Mouse (Mus musculus): Measurements from ENCODE around the gene Sdk1. TPM values are rescaled to one million over a fixed set of nuclear protein-coding genes. Genes with fewer than 3 reads are reported as not detected.

Sdk1 gene
- total RNA-seq, 2 experiments from 2014 or later = 9.9 to 10.6 TPM

DNA sequence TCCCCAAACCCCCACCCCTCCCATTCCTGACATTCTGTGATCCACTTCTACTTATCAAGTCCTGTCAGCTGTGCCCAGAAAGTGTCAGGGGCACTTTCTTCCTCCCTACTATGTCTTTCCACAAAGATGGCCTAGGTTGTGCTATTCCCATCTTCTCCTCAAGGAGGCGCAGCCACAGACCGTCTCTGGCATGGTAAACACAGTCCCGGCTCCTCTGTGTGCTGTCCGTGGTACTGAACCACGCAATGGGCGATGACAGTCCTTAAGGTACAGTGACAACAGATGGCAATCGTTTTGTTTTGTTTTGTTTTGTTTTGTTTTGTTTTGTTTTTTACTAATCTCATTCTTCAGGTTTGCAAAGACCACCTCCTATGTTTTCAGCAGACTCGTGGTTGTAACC lies 743.7 kb downstream of the Sdk1 start:
- peak; percentile 42 to 54 for DNase-seq (ENCODE audit: low spot score in 2 of 2)

- peak in 1 of 2 experiments; percentile 28 for DNase-seq (ENCODE audit: low spot score in 2 of 2)
These were observed 744.3 kb downstream of the Sdk1 start for GRCm38 (mm10) chr5:141985551-141985950.

GRCm38 (mm10) chr5:141987287-141987799 lies 746.1 kb downstream of the Sdk1 start:
- DNase-seq (ENCODE audit: low spot score in 2 of 2) = no peak

DNA sequence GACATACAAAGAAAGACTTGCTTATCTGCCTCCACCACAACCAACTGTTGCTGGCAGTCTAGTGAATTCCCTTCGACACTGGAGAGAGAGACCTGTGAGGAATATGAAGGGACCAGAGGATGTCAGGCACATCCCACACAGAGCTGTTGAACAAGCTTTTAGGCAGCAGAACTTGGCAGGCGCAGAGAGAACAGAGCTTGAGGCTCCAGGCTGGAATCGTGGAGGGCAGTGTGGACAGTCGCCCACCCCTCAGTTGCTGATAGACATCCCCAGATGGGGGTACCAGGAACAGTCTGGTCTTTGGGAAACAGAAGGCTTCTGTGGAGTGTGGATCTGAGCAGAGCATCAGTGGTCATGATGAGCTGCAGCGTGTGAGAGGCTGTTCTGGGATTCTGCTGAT lies 747.4 kb downstream of the Sdk1 start:
- DNase-seq (ENCODE audit: low spot score in 2 of 2) = peak; percentile 22 to 49

- no peak for DNase-seq (ENCODE audit: low spot score in 2 of 2)
These were observed 752.9 kb downstream of the Sdk1 start for GRCm38 (mm10) chr5:141994192-141994591.

DNA sequence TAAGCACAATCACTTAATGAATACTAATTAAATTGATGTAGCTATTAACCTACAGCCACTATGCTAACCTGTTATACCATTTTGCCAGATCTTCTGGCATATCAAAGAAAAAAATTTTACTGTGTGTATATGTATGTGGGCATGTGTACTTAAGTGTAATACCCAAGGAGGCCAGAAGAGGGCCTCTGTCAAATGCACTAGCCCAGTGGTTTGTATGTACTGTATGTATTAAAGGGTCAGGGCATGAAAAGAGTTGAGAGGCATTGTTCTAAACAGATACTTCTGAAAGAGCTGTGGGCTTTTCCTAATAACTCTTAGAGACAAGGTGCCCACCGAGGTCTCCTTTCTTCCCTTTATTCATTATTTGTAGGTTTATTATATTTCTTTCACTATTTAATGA lies 759.0 kb downstream of the Sdk1 start:
- no peak for DNase-seq (ENCODE audit: low spot score in 2 of 2)

DNA sequence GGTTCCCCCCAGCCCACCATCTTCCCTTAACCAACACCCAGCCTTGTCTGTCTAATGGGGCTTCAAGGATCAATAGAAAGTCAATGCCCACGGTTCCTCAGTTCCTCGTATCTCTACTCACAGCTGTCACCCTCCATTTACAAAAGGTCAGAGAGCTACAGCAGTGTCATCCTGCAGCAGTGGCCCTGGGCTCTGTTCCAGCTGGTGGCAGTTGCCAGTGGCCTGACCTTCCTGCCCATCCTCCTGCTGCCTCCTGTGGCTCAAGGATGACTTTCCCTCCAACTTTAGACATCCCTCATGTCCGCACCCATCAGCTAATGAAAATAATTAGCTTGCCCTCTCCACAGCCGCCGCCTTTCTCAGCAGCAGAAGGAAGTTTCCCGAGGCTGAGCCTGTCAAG lies 759.8 kb downstream of the Sdk1 start:
- DNase-seq (ENCODE audit: low spot score in 2 of 2) = no peak

GRCm38 (mm10) chr5:142001973-142002372 lies 760.7 kb downstream of the Sdk1 start:
- DNase-seq (ENCODE audit: low spot score in 2 of 2) = no peak

DNA sequence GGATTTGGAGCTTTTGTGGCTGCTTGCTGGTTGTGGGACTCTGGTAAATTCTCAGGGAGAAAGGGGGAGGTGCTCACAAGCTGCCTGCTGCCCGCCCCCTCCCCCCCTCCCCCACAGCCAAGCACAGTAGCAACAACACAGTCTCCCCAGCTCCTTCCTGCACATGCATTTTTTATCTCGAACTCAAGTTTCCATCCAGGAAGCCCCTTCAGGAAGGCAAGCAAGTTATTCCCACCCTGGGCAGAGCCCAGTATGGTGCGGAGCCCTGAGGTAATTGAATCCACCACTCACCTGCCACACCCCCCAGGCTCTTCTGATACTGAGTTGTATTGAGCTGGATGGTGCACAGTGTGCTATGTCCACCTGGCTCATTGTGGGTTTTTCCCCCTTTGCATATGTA lies 768.9 kb downstream of the Sdk1 start:
- no peak for DNase-seq (ENCODE audit: low spot score in 2 of 2)

DNA sequence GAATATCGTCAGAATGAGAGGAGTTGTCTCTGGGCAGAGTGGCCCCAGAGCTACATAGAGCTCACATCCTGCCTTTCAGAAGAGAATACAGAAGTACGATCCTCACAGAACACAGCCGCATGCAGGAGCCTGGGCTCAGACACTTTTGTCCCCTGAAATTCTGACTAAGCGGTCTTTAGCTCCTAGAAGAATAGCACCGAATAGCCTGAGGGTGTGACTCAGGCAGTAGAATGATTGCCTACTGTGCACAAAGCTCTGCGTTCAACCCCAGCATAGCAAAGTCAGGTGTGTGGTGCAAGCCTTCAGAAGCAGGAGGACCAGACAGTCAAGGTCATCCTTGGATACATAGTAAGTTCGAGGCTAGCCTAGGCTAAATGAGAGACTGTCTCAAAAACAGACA lies 775.7 kb downstream of the Sdk1 start:
- no peak for DNase-seq (ENCODE audit: low spot score in 2 of 2)

- DNase-seq (ENCODE audit: low spot score in 2 of 2) = no peak
These were observed 781.7 kb downstream of the Sdk1 start for GRCm38 (mm10) chr5:142022877-142023580.

- no peak for DNase-seq (ENCODE audit: low spot score in 2 of 2)
These were observed 783.2 kb downstream of the Sdk1 start for GRCm38 (mm10) chr5:142024448-142024847.

GRCm38 (mm10) chr5:142036536-142036935 lies 795.2 kb downstream of the Sdk1 start:
- DNase-seq (ENCODE audit: low spot score in 2 of 2) = peak in 1 of 2 experiments; percentile 37

DNA sequence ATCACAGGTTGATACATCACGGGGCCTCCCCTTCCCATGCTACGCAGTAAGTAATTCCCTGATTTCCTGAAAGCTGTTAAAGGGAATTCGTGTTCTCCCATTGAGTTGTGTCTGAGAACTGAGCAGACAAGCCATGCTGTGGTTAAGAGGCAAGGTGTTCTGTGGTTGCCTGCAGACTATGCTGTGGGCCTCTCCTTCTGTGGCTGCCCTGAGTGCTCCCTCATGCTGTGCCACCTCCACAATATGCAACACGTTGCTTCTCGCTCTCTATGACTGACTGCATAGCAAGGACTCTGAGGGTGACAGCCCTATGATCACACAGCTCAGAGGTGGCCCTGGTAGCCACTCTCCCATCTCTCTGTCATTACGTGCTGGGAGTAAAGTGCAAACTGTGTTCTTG lies 797.9 kb downstream of the Sdk1 start:
- no peak for DNase-seq (ENCODE audit: low spot score in 2 of 2)

DNA sequence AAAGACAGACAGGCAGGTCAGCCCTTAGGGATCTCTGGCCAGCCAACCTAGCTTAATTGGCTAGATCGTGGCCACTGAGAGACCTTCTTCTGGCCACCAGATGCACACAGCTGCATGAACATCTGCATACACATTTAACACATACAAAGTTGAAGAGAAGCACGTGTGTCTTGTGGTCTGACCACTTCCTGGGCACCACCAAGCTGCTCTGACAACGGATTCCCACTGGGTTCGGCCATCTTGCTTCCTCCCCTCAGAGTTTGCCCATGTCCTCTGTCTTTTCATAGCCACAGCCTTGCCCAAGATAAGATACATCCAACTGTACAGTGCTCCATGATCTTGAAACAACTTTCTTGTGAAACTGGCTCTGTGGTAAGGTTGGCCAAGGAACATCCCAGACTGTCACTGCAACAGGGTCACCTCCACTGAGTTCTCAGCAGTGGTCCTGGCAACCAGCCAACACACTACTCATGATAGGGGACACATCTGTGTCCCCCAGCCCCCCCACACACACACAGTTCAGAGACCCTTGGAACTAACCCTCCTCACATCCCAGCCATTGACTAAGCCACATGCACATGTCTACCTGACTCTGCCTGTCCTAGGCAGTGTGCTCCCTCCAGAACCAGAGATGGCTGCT lies 798.7 kb downstream of the Sdk1 start:
- DNase-seq (ENCODE audit: low spot score in 2 of 2) = no peak

DNA sequence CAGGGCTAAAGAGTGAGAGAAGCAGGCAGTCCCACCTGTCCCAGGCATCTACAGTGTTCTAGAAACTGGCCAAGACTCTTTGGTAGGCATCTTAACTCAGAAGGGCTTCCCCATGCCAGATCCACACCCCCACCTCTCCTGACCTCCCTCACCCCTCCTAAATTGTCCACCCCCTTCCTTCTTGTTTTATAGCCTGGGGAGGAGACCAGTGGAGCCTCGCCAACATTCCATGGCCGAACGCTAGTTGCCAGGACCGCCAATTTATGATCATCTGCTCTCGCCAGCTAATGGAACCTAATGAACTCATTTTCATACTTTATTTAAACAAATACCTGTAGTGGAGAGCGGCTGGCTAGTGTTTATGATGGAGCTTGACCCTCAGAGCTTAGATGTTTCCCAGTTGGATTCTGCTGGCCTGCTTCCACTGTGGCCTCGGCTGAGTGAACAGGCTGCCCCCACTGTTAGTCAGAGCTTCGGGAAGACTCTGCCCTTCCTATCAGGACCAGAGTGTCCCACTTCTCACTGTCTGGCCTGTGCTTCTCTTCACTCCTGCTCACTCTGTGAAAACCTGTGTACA lies 800.0 kb downstream of the Sdk1 start:
- no peak for DNase-seq (ENCODE audit: low spot score in 2 of 2)

- peak; percentile 22 to 34 for DNase-seq (ENCODE audit: low spot score in 2 of 2)
These were observed 820.5 kb downstream of the Sdk1 start for GRCm38 (mm10) chr5:142061781-142062180.

DNA sequence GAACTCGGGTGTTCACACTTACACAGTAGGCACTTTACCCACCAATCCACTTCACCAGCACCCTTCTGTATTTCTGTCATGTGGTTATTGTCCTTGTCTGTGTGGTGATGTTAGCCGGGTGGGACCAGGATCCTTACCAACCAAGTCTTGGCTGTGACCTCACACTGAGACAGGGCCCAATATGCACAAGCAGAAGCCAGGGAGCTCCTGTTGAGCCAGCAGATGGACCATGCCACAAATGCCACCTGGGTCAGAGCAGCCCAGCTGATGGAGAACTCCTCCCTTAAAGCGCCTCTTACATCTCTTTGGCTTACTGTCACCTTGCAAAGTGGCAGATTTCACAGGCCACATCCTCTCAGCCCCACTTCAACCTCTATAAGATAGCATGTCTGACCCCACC lies 830.0 kb downstream of the Sdk1 start:
- DNase-seq (ENCODE audit: low spot score in 2 of 2) = no peak

- no peak for DNase-seq (ENCODE audit: low spot score in 2 of 2)
These were observed 832.6 kb downstream of the Sdk1 start for GRCm38 (mm10) chr5:142073901-142074300.

GRCm38 (mm10) chr5:142074561-142075500 lies 833.5 kb downstream of the Sdk1 start:
- DNase-seq (ENCODE audit: low spot score in 2 of 2) = peak; percentile 51 to 71

DNA sequence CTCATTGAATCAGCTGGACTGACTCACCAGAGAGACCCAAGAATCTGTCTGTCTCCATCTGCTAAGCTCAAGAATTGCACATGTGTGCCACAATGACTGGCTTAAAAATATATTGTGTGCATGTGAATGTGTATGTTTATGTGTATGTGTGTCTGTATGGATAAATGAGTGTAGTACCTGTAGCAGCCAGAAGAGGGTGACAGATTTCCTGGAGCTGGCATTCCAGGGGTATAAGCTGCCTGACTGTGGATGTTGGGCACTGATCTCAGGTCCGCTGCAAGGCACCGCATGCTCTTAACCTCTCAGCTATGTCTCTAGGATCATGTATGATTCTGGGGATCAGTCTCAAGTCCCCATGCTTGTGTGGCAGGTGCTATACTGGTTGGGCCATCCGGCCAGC lies 839.4 kb downstream of the Sdk1 start:
- no peak for DNase-seq (ENCODE audit: low spot score in 2 of 2)
